Mouse (Mus musculus) hindbrain, embryonic 12.5 days (tissue): ENCODE measurements around the gene Gm20388. TPM values are rescaled to one million over a fixed set of nuclear protein-coding genes. Genes with fewer than 3 reads are reported as not detected.

ENCODE experiments used
- ATAC-seq: fragments of 200-750 bp; cut with Nextera tagmentation; 2 replicates; pipeline ENCODE4 v1.8.0; 2017; ENCODE audit warnings: moderate TSS enrichment; ENCODE audit not compliant: low FRiP score
- H3K27ac ChIP-seq: fragments of 300-500 bp; sonication (generic); 2 replicates; pipeline ENCODE4 v1.5.1; 2016; ENCODE audit warnings: mild to moderate bottlenecking
- H3K27me3 ChIP-seq: fragments of 300-500 bp; sonication (generic); 2 replicates; pipeline ENCODE4 v1.6.1; 2016; ENCODE audit warnings: mild to moderate bottlenecking
- H3K36me3 ChIP-seq: fragments of 300-500 bp; sonication (generic); 2 replicates; pipeline ENCODE4 v1.6.1; 2016; ENCODE audit warnings: mild to moderate bottlenecking
- H3K4me1 ChIP-seq: fragments of 300-500 bp; sonication (generic); 2 replicates; pipeline ENCODE4 v1.6.1; 2016
- H3K4me2 ChIP-seq: fragments of 300-500 bp; sonication (generic); replicated peaks from 2 replicates; pipeline ENCODE4 v1.6.1; 2016; ENCODE audit warnings: mild to moderate bottlenecking
- H3K4me3 ChIP-seq: fragments of 300-500 bp; sonication (generic); 2 replicates; pipeline ENCODE4 v1.5.1; 2016; ENCODE audit warnings: mild to moderate bottlenecking
- H3K9ac ChIP-seq: fragments of 300-500 bp; sonication (generic); 2 replicates; pipeline ENCODE4 v1.6.1; 2016; ENCODE audit warnings: mild to moderate bottlenecking, moderate library complexity
- H3K9me3 ChIP-seq: fragments of 300-500 bp; sonication (generic); replicated peaks from 2 replicates; pipeline ENCODE4 v1.6.1; 2016; ENCODE audit warnings: mild to moderate bottlenecking
- WGBS: fragments of 180-500 bp; shearing (Covaris S2); methylation state at CpG from one replicate; pipeline ENCODE4 v1.1.7; 2016; 5-methylcytosine and 5-hydroxymethylcytosine counted together
- polyA plus RNA-seq: library from polyadenylated mRNA; unstranded; fragments of >200 nt; fragmentation: Nextera tagmentation; extraction: Ambion mirVana; gene quantifications from 2 replicates; pipeline ENCODE4 v1.2.1, GENCODE M21; 2016

Gm20388 gene
- polyA plus RNA-seq, 1 experiment from 2014 or later: not detected

DNA sequence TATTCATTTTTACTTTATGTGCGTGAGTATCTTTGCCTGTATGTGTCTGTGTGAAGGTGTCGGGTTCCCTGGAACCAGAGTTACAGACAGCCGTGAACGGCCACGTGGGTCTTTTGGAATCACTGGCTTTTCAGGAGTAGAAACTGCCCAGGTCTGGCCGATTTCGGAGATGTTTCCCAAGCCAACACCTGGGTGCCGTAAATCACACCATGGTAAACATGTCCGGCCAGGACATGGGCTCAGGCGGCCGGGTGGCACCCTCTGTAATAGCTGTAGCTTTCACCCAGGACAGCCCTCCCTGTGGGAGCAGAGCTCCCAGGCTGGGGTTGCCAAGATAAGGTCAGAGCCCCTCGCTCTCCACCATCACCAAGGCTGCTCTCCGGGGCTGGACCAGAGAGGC, 974.2 kb downstream of the Gm20388 start:
- 58% methylated on average over 13 of the region's 13 CpGs for WGBS
- H3K9me3 ChIP-seq: no peaks in the 10 kb centered on the region
- no peak overlapping the region for H3K4me3 ChIP-seq
- H3K27me3 ChIP-seq: peaks cover 96% of the 10 kb centered on the region
- no peaks in the 10 kb centered on the region for H3K36me3 ChIP-seq
- peaks cover 6% of the 10 kb centered on the region for H3K4me1 ChIP-seq
- H3K4me2 ChIP-seq: no peak overlapping the region
- no peak overlapping the region for H3K27ac ChIP-seq
- no peak for ATAC-seq
- no peak overlapping the region for H3K9ac ChIP-seq

DNA sequence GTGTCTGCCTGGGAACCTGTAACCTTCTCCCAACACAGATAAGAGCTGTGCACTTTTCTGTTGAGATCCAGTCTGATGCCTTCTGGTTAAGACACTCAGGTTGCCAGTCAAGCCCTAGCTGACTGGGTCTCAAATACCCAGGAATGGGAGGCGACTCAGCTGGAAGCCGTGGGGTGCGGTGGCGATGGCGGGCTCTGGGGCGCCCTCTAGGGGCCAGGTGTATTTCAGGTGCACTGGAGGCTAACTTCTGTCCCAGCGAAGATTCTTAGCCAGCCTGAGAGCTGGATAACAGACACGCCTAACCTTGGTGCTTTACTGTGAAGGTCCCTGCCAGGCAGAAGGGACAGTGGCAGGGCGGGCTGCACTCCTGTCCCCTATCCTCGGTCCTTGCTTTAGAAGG, 976.6 kb downstream of the Gm20388 start:
- Histone ChIP-seq H3K4me1 (peaks cover 11% of the 10 kb centered on the region), H3K4me2 (no peak overlapping the region), H3K9me3 (no peaks in the 10 kb centered on the region), H3K9ac (no peak overlapping the region), H3K36me3 (no peaks in the 10 kb centered on the region), H3K27me3 (peaks cover 92% of the 10 kb centered on the region), H3K27ac (no peak overlapping the region), H3K4me3 (no peak overlapping the region)
- ATAC-seq: no peak
- WGBS: 5% methylated on average over 10 of the region's 10 CpGs

DNA sequence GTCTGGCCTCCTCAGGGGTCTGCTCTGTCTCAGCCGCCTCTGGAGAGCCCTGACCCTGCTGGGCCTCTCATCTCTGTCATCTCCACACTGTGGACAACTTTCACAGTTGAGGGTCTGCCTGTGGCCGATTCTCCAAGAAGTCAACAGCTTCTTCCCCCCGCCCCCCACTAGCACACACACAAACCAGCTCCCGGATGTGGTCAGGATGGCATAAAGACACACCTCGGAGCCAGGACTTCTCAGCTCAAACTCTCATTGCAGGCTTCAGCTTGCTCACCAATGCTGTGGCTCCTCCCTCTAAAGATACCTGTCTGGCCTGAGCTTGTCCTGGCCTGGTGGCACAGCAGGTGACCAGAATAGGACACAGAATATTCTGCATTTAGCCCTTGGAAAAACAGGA, 977.4 kb downstream of the Gm20388 start:
- no peak overlapping the region for H3K9ac ChIP-seq
- no peaks in the 10 kb centered on the region for H3K9me3 ChIP-seq
- ATAC-seq: no peak
- peaks cover 94% of the 10 kb centered on the region for H3K27me3 ChIP-seq
- H3K27ac ChIP-seq: no peak overlapping the region
- peaks cover 11% of the 10 kb centered on the region for H3K4me1 ChIP-seq
- no peak overlapping the region for H3K4me2 ChIP-seq
- WGBS: 47% methylated on average over 5 of the region's 5 CpGs
- H3K4me3 ChIP-seq: no peak overlapping the region
- H3K36me3 ChIP-seq: no peaks in the 10 kb centered on the region

DNA sequence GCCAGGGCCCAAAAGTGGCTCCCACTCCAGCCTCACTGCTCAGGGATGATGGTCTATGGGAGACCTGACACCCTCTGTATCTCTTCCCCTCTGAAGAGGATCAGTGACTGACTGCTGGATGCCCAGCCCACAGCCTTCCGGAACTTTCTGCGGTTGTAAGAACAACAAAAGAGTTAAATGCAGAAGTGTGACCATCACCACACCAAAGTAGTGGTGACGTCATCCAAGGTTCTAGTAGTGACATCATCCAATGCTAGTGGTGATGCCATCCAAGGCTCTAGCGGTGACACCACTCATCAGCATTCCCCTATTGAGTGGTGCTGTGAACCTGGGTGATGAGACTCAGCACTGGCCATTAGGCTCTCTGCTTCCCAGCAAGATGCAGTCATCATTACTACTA, 978.5 kb downstream of the Gm20388 start:
- no peak for ATAC-seq
- Histone ChIP-seq H3K27ac (no peak overlapping the region), H3K4me1 (peaks cover 7% of the 10 kb centered on the region; the same call in 1 of the 2 replicates), H3K4me3 (no peak overlapping the region), H3K27me3 (peaks cover 94% of the 10 kb centered on the region), H3K36me3 (no peaks in the 10 kb centered on the region), H3K9ac (no peak overlapping the region), H3K9me3 (no peaks in the 10 kb centered on the region), H3K4me2 (no peak overlapping the region)
- 86% methylated on average over 4 of the region's 4 CpGs for WGBS

DNA sequence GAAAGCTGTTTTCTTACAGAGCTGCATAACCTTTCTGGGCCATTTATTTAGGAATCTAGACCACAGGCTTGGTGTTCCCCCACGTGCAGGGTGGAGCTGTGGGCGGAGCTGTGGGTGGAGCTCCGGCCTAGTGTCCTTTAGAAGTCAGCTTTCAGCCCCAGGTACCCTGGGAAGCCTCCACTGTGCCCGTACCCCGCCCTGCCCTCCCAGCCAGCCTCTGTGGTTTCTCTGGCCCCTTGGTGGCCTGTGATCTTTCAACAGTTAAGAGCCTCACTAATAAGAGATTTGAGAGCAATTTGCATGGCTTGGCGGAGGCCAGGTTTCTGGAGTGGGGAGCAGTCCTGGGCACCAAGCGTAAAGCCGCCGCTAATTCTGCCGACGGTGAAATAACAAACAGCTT, 979.4 kb downstream of the Gm20388 start:
- H3K4me3 ChIP-seq: no peak overlapping the region
- WGBS: 0% methylated on average over 11 of the region's 11 CpGs
- peaks cover 95% of the 10 kb centered on the region for H3K27me3 ChIP-seq
- no peaks in the 10 kb centered on the region for H3K9me3 ChIP-seq
- no peaks in the 10 kb centered on the region for H3K36me3 ChIP-seq
- H3K4me1 ChIP-seq: peaks cover 14% of the 10 kb centered on the region
- H3K9ac ChIP-seq: no peak overlapping the region
- no peak for ATAC-seq
- no peak overlapping the region for H3K27ac ChIP-seq
- H3K4me2 ChIP-seq: no peak overlapping the region; the same call in 1 of the 2 replicates

DNA sequence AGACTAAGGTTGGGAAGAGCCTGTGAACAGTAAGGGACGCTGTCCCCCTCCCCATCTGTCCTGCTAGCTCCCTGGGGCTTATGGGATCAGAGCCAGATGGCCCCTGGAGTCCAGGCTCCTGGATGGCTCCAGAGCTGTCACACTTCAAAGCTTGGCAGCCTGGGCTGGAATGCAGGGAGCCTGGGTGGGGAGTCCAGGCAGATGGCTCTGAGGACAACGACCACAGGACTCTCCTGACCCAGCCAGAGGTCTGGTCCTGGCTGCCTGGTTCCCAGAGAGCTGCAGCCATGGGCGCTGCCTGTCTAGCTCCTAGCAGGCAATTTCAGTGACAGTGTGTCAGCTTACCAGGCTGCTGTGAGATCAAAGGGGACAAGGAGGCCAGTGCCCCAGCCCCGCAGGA, 984.4 kb downstream of the Gm20388 start:
- H3K36me3 ChIP-seq: no peaks in the 10 kb centered on the region
- no peak overlapping the region for H3K27ac ChIP-seq
- H3K4me3 ChIP-seq: no peak overlapping the region
- H3K27me3 ChIP-seq: peaks cover 76% of the 10 kb centered on the region
- peak overlapping the region; percentile 47; the same call in 1 of the 2 replicates for H3K9ac ChIP-seq
- H3K4me1 ChIP-seq: peaks cover 24% of the 10 kb centered on the region
- no peaks in the 10 kb centered on the region for H3K9me3 ChIP-seq
- no peak for ATAC-seq
- WGBS: 2% methylated on average over 4 of the region's 4 CpGs
- H3K4me2 ChIP-seq: peak overlapping the region; percentile 50; the same call in 1 of the 2 replicates

DNA sequence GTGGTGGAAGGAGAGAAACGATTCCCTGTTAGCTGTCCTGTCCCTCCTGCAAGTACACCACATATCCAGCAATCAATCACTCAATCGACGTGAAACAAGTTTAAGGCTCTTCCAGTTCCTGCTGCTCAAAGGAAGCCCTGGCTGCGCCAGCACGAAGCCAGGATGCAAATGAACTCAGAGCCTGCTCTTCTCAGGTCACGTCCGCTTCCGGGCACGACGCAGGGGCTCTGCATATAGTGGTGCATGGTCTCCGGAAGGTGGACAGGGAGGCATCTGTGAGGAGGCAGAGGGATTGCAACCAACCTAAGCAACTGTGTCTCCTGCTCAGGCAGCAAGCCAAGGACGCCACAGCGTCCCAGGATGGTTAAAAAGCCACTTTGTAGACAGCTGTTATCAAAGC, 985.0 kb downstream of the Gm20388 start:
- peaks cover 77% of the 10 kb centered on the region for H3K27me3 ChIP-seq
- peak overlapping the region; percentile 50 for H3K4me2 ChIP-seq
- peak overlapping the region; percentile 47; the same call in 1 of the 2 replicates for H3K9ac ChIP-seq
- H3K27ac ChIP-seq: no peak overlapping the region
- H3K36me3 ChIP-seq: no peaks in the 10 kb centered on the region
- ATAC-seq: no peak
- peak overlapping the region; percentile 12 for H3K4me3 ChIP-seq
- 3% methylated on average over 13 of the region's 13 CpGs for WGBS
- no peaks in the 10 kb centered on the region for H3K9me3 ChIP-seq
- H3K4me1 ChIP-seq: peaks cover 20% of the 10 kb centered on the region

DNA sequence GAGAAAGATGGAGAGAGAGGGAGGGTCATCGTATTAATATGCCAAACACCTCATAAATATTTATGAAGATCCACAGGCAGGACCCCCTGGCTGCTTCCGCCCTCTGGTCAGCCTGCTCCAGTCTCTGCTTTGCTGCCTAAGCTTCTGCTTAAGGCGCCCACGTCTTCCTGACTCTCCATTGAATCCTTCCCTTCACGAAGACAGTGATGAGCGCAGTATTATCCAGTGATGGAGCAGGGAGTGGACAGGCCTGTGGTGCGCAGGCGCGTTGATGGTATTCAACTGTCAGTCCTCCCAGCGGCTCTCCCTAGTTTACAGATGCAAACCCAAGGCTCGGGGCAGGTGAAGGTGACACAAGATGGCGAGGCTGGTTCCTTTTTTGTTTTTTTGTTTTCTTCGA, 985.6 kb downstream of the Gm20388 start:
- H3K9ac ChIP-seq: peak overlapping the region; percentile 47; the same call in 1 of the 2 replicates
- ATAC-seq: no peak
- peak overlapping the region; percentile 12; the same call in 1 of the 2 replicates for H3K4me3 ChIP-seq
- peaks cover 20% of the 10 kb centered on the region for H3K4me1 ChIP-seq
- H3K36me3 ChIP-seq: no peaks in the 10 kb centered on the region
- peaks cover 76% of the 10 kb centered on the region for H3K27me3 ChIP-seq
- H3K4me2 ChIP-seq: peak overlapping the region; percentile 50
- H3K27ac ChIP-seq: no peak overlapping the region
- H3K9me3 ChIP-seq: no peaks in the 10 kb centered on the region
- 17% methylated on average over 13 of the region's 13 CpGs for WGBS

DNA sequence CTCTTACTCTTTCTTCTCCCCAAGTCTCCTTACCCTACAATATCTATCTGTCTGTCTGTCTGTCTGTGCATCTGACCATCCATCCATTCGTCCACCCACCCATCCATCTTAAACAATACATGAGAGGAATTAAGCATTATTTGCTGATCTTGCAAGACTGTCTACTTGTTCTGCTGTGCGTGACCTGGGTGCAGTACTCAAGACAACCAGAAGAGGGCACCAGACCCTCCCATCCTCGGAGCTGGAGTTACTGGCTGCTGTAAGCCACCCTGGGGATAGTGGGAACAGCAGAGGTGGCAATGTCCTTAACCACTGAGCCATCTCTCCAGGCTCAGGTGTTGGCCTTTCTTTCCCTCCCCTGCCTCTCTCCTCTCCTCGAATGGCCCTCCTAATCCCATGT, 987.4 kb downstream of the Gm20388 start:
- no peak overlapping the region for H3K4me2 ChIP-seq
- H3K9ac ChIP-seq: no peak overlapping the region
- no peak for ATAC-seq
- WGBS: 58% methylated on average over 4 of the region's 4 CpGs
- no peaks in the 10 kb centered on the region for H3K9me3 ChIP-seq
- peaks cover 20% of the 10 kb centered on the region for H3K4me1 ChIP-seq
- no peak overlapping the region for H3K4me3 ChIP-seq
- peaks cover 68% of the 10 kb centered on the region for H3K27me3 ChIP-seq
- H3K36me3 ChIP-seq: no peaks in the 10 kb centered on the region
- no peak overlapping the region for H3K27ac ChIP-seq

DNA sequence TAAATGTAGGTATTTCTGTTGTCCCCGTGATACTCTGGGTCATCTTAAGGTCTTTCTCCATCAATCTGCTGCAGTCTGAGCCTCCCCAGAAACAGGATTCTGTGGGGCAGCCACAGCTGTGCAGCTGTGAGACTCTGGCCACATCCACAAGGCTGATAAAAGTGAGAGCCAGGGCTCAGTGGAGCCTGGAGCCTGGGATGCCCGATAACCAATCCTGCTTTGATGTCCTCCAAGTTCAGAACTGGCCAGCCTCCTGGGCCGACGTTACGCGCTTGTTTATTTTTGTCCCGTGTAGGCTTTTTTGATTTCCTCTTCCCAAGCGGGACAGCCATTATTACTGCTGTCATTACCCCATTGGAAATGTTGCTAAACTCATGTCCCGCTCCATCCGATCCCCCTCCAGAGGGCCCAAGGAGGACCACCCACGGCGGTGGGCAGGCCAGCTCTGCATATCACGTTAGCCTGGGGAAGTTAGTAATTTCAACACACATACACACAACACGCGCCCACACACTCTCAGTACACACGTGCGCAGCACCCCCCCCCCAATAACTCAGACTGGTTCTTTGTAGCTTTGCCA, 988.3 kb downstream of the Gm20388 start:
- WGBS: 62% methylated on average over 17 of the region's 17 CpGs
- Histone ChIP-seq H3K27me3 (peaks cover 64% of the 10 kb centered on the region), H3K9me3 (no peaks in the 10 kb centered on the region), H3K9ac (no peak overlapping the region), H3K27ac (no peak overlapping the region), H3K4me3 (no peak overlapping the region), H3K36me3 (no peaks in the 10 kb centered on the region), H3K4me2 (no peak overlapping the region), H3K4me1 (peaks cover 20% of the 10 kb centered on the region)
- no peak for ATAC-seq

DNA sequence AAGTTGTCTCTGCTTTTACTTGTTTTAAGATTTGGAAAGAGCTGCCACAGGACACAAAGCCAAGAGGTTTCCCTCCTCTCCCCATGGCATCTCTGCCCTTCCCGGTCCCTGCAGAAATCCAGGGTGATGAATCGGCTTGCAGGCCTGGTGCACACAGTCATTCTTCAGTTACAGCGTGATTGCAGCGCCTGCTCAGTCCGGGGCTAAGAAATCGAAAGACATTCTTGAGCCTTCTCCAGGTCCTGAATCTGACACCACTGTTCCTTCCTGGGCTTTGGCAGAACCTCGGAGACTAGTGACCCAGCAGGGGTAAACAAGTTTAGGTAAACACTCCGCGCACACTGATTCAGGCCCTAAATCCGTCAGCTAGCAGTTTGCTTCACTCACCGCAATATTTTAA, 991.7 kb downstream of the Gm20388 start:
- no peak for ATAC-seq
- no peak overlapping the region for H3K9ac ChIP-seq
- no peak overlapping the region for H3K4me3 ChIP-seq
- H3K27ac ChIP-seq: no peak overlapping the region
- 36% methylated on average over 11 of the region's 11 CpGs for WGBS
- peaks cover 2% of the 10 kb centered on the region; the same call in 1 of the 2 replicates for H3K4me1 ChIP-seq
- H3K9me3 ChIP-seq: no peaks in the 10 kb centered on the region
- no peak overlapping the region for H3K4me2 ChIP-seq
- peaks cover 37% of the 10 kb centered on the region for H3K27me3 ChIP-seq
- no peaks in the 10 kb centered on the region for H3K36me3 ChIP-seq

DNA sequence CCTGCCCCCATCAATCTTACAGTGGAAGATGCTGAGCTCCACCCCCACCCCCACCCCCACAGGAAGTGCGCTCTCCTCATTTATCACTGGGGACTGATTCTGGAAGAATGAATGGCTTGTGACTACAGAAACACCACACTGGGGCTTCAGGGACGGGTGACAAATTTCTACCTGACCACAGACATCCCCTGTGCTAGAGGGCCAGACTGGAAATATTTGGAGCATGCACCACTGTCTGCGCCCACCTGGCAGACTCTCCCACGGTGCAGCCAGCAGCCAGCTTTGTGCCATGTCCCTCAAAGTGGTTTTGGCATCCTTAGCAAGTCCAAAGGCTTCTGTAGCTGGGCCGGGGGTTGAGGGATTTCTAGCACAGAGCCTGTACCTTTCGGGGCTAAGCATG, 997.0 kb downstream of the Gm20388 start:
- Histone ChIP-seq H3K9me3 (no peaks in the 10 kb centered on the region), H3K4me1 (peaks cover 9% of the 10 kb centered on the region; the same call in 1 of the 2 replicates), H3K36me3 (no peaks in the 10 kb centered on the region), H3K27me3 (peaks cover 17% of the 10 kb centered on the region), H3K27ac (no peak overlapping the region), H3K4me2 (no peak overlapping the region), H3K4me3 (no peak overlapping the region), H3K9ac (no peak overlapping the region)
- ATAC-seq: no peak
- WGBS: 62% methylated on average over 6 of the region's 6 CpGs

DNA sequence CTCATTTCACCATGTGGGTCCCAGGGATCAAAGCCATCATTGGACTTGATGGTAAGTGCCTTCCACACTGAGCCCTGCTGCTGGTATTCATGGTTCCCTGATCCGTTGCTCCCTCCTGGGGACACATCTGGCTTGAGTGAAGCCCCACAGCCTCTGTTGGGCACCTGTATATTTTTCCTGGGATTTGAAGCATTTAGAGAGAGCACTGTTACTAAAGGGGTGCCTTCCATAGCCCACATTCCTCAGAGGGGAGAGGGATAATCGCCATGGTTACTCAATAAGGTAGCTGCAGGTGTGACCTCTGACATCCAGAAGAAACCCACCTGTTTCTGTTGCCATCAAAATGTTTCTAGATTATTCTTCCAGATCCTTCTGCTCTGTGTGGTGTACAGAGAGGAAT, 1000.3 kb downstream of the Gm20388 start:
- H3K27me3 ChIP-seq: peaks cover 11% of the 10 kb centered on the region; the same call in 1 of the 2 replicates
- 66% methylated on average over 2 of the region's 2 CpGs for WGBS
- ATAC-seq: no peak

More for the DNA sequence above, 1000.3 kb downstream of the Gm20388 start:
- Histone ChIP-seq H3K9ac (no peak overlapping the region), H3K4me3 (no peak overlapping the region), H3K27ac (no peak overlapping the region), H3K4me1 (peaks cover 9% of the 10 kb centered on the region; the same call in 1 of the 2 replicates), H3K4me2 (no peak overlapping the region), H3K9me3 (no peaks in the 10 kb centered on the region), H3K36me3 (no peaks in the 10 kb centered on the region)
